Mouse (Mus musculus) adrenal gland, postnatal 36 days (tissue): Measurements from ENCODE around the gene Dcaf12. TPM values are rescaled to one million over a fixed set of nuclear protein-coding genes. Genes with fewer than 3 reads are reported as not detected.

Experiments used
- total RNA-seq, 2 experiments: library from RNA; stranded (reverse); gene quantifications; 2 replicates each; pipeline ENCODE4 v1.2.3; 2021

Dcaf12 gene
- total RNA-seq, 2 experiments from 2014 or later: 53.3 to 60.1 TPM

Other genes with a start within 250 kb of the Dcaf12 start
- under 1 TPM in 1 of 2 experiments, not detected in 1; 0.23 TPM for gene Aqp3, start 216.7 kb downstream of the Dcaf12 start, total RNA-seq
- gene Nol6, start 190.4 kb downstream of the Dcaf12 start, total RNA-seq: 10 to 100 TPM; 58.0 to 61.8 TPM
- 100 to 1,000 TPM; 103 to 115 TPM for gene Ube2r2, start 179.1 kb downstream of the Dcaf12 start, total RNA-seq
- 10 to 100 TPM; 32.8 to 43.9 TPM for gene Ubap2, start 39.7 kb downstream of the Dcaf12 start, total RNA-seq
- 10 to 100 TPM; 46.1 to 46.7 TPM for gene Ubap1, start 34.1 kb upstream of the Dcaf12 start, total RNA-seq
- gene Kif24, start 150.0 kb upstream of the Dcaf12 start, total RNA-seq: 1 to 10 TPM; 1.4 to 2.1 TPM
- 10 to 100 TPM; 22.9 to 37.8 TPM for gene Nudt2, start 150.3 kb upstream of the Dcaf12 start, total RNA-seq
- 10 to 100 TPM in 1 of 2 experiments, 1 to 10 TPM in 1; 8.4 to 14.8 TPM for gene AI464131, start 188.2 kb upstream of the Dcaf12 start, total RNA-seq
- gene 1110017D15Rik, start 202.4 kb upstream of the Dcaf12 start, total RNA-seq: 1 to 10 TPM in 1 of 2 experiments, not detected in 1; 1.3 TPM